Mouse (Mus musculus): ENCODE data around the gene Slc13a2.
A peak's percentile ranks its signal among the peaks of the same experiment; 100 is the strongest.

Gene Slc13a2

GRCm38 (mm10) chr11:78422055-78422819, at the start of gene Slc13a2:
Gene Slc13a2, minus strand, starts transcription at chr11:78422217.
- DNase-seq: no peak

GRCm38 (mm10) chr11:78471326-78472103, 49.5 kb upstream of the Slc13a2 start:
- no peak for DNase-seq

- no peak for DNase-seq
These were observed 45.9 kb upstream of the Slc13a2 start for GRCm38 (mm10) chr11:78467932-78468331.

DNA sequence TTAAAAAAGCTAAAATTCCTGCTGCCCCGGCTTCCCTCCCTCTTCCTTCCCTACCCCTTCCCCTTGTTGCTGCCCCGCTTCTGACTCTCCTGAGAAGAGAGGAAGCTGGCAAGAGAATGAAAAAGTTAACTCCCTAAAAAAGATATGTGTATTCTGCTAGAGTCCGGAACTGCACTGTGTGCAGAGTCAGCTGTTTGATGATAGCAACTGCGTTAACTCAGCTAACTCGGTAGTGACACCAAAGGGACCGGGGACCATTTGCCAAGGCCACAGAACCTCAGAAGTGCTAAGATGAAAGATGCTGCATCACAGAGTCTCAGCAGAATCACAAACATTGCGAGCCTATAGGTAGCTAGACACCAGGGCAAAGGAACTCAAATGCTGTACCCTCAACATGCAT, 45.5 kb upstream of the Slc13a2 start:
- DNase-seq: no peak

DNA sequence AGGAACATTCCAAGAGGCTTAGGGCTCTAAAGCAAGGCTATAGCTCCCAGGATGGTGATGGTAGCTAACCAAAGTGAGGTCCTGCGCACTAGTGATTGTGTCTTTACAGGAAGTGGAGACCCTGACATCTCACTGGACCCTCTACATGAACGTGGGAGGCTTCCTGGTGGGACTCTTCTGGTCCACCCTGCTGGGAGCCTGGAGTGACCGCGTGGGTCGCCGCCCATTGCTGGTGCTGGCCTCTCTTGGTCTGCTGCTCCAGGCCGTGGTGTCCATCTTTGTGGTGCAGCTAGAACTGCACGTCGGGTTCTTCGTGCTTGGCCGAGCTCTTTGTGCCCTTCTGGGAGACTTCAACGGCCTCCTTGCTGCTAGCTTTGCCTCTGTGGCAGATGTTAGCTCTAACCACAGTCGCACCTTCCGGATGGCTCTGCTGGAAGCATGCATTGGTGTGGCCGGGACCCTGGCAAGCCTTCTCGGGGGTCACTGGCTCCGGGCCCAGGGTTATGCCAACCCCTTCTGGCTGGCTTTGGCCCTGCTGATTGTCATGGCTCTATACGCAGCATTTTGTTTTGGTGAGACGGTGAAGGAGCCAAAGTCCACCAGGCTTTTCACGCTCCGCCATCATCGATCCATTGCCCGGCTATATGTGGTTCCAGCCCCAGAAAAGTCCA, 44.4 kb upstream of the Slc13a2 start:
- DNase-seq: no peak

DNA sequence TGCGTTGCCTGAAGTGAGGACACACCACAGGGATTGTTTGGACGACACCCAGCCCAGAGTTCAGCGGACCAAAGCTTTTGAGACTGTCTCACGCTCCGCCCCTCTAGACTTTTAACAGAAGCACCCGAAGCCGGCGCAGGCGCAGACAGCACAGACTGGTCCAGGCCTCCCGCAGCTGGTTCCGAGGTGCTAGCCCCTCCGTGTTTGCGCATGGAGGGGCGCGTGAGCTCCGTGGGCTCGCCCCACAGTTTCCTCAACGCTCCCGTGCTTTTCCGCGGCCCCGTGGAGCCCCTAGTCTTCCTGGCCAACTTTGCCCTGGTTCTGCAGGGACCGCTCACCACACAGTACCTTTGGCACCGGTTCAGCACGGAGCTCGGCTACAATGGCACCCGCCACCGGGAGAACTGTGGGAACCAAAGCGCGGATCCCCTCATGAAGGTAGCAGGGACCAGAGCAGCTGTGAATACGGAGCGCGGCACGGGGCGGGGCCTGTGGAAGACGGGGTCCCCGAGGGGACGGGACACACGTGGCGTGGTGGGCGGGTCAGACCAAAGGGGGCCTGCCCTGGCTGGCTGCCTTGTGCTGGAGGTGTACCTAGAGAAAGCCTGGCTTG, 43.7 kb upstream of the Slc13a2 start, which contains the start of gene Slc46a1:
Gene Slc46a1 (plus strand): TSS at position 130 of the 613 bp plus-strand sequence.
- DNase-seq: peak; percentile 83

GRCm38 (mm10) chr11:78465116-78465515, 43.1 kb upstream of the Slc13a2 start:
- no peak for DNase-seq

DNA sequence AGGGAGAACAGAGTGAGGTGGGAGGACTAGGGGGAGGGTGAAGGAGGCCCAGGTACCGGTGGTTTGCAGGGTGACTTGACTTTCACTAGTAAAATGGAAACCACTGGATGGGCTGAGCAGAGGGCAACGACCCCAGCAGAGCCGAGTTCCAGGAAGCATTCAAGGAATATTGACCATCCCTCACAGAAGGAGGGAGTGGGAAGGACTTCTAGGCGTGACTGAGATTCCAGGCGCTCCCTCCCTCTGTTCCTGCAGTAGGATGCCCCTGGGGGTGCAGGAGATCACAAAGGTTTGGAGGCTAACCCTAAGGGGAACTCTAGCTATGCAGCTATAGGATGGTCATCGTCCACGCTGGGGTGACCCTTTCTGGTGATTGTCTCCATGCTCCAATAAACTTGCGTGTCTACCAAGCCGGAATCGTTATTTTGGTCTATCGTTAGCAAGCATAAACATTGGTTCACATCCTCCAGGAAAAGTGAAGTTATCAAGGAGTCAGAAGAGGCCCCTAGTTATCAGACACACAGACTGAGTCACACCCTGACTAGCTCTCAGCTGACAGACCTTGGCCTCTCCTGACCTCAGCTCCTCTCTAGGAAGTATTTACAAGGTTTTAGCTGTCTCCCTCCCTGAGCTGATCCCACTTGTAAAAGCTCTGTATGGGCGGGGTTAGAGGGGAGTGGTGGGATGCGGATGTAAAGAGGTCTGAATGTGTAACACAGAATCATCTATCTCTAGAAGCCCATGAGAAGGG, 41.4 kb upstream of the Slc13a2 start:
- no peak for DNase-seq

DNA sequence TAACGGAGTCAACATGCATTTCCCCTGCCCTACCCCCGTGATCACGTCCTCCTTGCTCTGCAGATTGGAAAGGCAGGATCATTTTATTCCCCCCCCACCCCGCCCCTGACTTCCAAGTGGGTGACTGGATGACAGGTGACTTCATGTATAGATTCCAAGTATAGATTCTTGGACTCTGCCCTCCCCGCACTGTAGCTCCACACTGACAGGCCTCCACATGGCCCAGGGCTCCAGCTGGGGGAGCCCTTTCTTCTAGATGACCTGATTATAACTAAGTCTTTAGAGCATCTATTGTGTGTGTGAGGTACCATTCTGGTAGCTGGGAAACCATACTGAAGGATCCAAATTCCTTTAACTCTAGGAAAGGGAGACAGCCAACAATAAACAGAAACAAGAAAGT, 40.7 kb upstream of the Slc13a2 start:
- no peak for DNase-seq

GRCm38 (mm10) chr11:78461894-78462293, 39.9 kb upstream of the Slc13a2 start:
- no peak for DNase-seq

- no peak for DNase-seq
These were observed 36.7 kb upstream of the Slc13a2 start for GRCm38 (mm10) chr11:78458740-78459139.

GRCm38 (mm10) chr11:78455308-78455707, 33.3 kb upstream of the Slc13a2 start:
- DNase-seq: peak; percentile 34

GRCm38 (mm10) chr11:78454276-78454675, 32.3 kb upstream of the Slc13a2 start:
- DNase-seq: no peak

DNA sequence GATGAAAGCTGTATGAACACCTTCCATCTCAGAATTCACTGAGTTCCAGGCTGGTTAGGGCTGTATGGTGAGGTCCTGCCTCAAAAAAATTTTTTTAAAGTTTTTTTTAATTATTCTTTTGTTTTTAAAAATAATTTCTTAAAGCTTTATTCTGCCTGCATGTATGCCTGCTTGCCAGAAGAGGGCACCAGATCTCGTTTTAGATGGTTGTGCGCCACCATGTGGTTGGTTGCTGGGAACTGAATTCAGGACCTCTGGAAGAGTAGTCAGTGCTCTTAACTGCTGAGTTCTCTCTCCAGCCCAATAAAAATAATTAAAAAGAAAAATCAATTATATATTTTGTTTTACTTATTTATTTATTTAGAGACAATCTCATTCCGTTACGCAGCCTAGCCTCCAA, 31.7 kb upstream of the Slc13a2 start:
- DNase-seq: peak; percentile 68

DNA sequence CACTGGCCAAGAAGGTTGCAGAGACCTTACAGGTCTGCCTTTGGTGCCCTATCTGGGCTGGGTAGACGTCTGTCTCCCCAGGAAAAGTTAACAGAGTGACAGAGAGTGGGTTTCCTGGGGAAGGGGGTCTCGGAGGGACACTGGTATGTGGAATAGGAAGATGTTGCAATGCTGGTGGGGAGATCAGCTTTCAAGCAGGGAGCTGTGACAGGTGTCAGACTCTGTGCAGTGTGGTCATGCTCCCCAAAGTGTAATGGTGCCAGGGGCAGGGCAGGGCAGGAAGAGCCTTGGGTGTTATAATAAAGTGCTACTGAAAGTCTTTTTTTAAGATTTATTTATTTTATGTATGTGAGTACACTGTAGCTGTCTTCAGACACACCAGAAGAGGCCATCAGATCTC, 28.3 kb upstream of the Slc13a2 start:
- DNase-seq: no peak

DNA sequence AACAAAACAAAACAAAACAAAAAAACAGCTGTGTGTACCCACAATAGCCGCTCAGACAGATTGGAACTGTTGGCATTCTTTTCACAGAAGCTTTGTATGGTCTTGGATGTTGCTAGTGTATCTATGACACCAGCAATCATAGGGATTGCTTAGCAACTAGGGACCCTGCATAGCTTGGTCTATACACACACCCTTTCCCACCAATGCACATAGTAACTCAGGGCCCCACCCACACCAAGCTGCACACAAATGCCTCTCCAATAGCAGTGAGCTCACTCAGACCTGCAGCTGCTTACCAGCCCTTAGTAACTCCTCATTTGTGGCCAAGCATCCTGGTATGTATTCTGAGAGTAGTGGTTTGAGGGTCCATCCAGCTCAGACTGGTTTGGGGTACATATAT, 26.2 kb upstream of the Slc13a2 start:
- no peak for DNase-seq

DNA sequence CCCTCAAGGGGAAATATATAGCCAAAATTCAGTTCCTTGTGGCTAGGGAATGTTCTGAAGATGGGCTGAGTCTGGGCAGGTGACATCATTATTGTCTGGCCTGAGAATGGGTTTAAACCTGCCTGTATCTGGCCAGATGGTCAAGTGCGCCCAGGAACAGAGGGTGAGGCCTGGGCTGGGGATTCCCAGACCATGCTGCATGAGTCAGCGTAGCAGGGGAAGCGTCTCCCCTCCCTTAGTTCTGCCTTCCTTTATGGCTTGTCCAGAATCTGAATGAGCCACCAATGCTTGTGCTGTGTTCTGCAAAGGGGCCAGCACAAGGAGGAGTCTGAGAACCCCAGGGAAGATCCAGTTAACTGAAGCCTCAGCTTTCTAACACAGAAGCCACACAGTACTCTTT, 25.2 kb upstream of the Slc13a2 start:
- no peak for DNase-seq

GRCm38 (mm10) chr11:78443115-78443514, 21.1 kb upstream of the Slc13a2 start:
- no peak for DNase-seq

- no peak for DNase-seq
These were observed 16.4 kb upstream of the Slc13a2 start for GRCm38 (mm10) chr11:78438399-78438930.

- no peak for DNase-seq
These were observed 15.2 kb upstream of the Slc13a2 start for GRCm38 (mm10) chr11:78437182-78437581.

DNA sequence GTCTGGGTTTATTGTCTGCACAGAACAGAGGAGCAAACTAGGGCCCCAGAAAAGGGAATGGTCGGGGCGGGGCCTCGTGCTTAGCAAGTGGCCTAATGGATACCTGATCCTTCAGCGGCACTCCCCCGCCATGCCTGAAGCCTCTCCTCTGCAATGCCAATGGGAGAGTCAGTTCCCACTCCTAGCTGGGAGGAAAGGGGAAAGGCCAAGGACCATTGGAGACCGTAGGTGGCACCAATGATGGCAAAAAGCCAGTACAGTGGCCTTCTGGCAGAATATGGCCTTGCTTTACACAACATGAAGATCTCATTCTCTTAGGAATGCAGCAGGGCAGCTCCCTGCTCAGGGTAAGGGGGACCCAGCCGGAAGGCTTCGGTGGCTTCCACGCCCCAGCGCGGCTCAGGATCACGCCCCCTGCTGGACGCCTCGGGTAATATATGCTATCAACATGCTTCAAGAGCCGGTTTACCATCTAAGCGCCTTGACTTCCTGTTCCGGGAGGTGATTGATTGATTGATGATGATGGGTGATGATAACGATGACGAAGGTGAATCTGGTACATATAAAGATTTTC, 13.8 kb upstream of the Slc13a2 start:
- peak; percentile 58 for DNase-seq

- no peak for DNase-seq
These were observed 12.0 kb upstream of the Slc13a2 start for GRCm38 (mm10) chr11:78434052-78434451.
